Mouse (Mus musculus): Measurements from ENCODE around the gene Fdx1l.

GRCm38 (mm10) chr9:21083324-21083723 is 9.9 kb upstream of the Fdx1l start:
- TF ChIP-seq CTCF (IDR thresholded peaks at IDR 0.05; ENCODE audit: extremely low read depth, insufficient read depth, low read length) (no peak), POLR2A (IDR thresholded peaks at IDR 0.05; ENCODE audit: extremely low read depth, insufficient read depth, low read length) (no peak)

Measured in cortical plate, adult 2 months (tissue).